Mouse (Mus musculus) macrophage (primary cell): ENCODE measurements around the gene Ehbp1. TPM values are rescaled to one million over a fixed set of nuclear protein-coding genes. Genes with fewer than 3 reads are reported as not detected.

Experiments
- H3K27ac ChIP-seq: fragments of 350-480 bp; formaldehyde crosslinking; 2 replicates; pipeline ENCODE4 v1.9.0; 2021
- H3K36me3 ChIP-seq: fragments of 350-480 bp; formaldehyde crosslinking; 2 replicates; pipeline ENCODE4 v1.9.0; 2021; ENCODE audit errors: inconsistent target
- H3K4me3 ChIP-seq: fragments of 350-480 bp; formaldehyde crosslinking; 2 replicates; pipeline ENCODE4 v1.9.0; 2021; ENCODE audit errors: inconsistent target
- H3K79me2 ChIP-seq: fragments of 350-480 bp; formaldehyde crosslinking; 2 replicates; pipeline ENCODE4 v1.9.0; 2021; ENCODE audit errors: inconsistent target
- WGBS: methylation state at CpG from one replicate; pipeline ENCODE4 v1.1.7; 2026; ENCODE audit warnings: inconsistent platforms; ENCODE audit not compliant: missing documents; 5-methylcytosine and 5-hydroxymethylcytosine counted together
- polyA plus RNA-seq: library from polyadenylated mRNA; stranded (reverse); fragments of 250-400 nt; gene quantifications from 3 replicates; pipeline ENCODE4 v1.2.4, GENCODE M21; 2018; ENCODE audit warnings: inconsistent platforms

Gene Ehbp1
- polyA plus RNA-seq, 1 experiment from 2014 or later = 2.8 TPM

GRCm38 (mm10) chr11:22001321-22002061 lies 340.6 kb downstream of the Ehbp1 start:
- Histone ChIP-seq H3K36me3 (no peaks in the 10 kb centered on the region), H3K79me2 (no peaks in the 10 kb centered on the region), H3K4me3 (no peak overlapping the region), H3K27ac (no peak overlapping the region)
- 2% methylated on average over 37 of the region's 59 CpGs for WGBS

DNA sequence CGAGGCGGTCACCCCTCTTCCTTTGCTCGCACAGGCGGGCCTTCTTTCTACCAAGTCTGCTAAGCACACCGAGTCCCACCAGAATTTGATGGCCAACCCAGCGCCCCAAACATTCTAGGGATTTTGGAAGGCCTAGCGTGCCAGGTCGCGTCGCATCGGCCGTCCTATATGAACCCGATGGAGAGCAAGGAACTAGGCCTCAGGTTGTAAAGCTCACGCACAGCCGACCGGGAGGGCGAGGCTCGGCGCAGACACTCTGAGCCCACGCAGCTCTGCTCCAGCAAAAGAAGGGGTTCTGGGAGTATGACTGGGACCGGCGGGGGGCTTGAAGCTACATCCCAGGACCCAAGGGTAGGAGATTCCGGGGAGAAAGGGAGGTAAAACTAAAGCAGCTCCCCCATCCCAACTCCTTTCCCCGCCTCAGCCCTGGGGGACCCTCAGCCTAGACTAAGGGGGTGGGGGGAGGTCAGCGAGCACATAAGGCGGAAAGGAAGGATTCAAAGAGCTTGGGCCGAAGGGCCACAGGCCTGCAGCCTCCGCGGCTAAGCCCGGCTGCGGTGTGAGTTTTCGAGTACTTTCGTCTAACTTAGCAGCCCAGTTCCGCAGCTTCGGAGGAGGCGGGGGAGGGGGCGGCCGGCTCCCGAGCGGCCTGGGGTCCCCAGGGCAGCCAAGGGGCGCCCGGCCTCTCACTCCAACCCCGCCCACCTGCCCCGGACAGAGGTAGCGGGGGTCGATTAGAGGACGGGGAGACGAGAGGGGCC lies 341.6 kb downstream of the Ehbp1 start:
- H3K4me3 ChIP-seq = no peak overlapping the region
- 13% methylated on average over 45 of the region's 48 CpGs for WGBS

GRCm38 (mm10) chr11:21999396-22000315 lies 342.4 kb downstream of the Ehbp1 start:
- H3K4me3 ChIP-seq = no peak overlapping the region
- H3K79me2 ChIP-seq = no peaks in the 10 kb centered on the region
- no peaks in the 10 kb centered on the region for H3K36me3 ChIP-seq
- H3K27ac ChIP-seq = no peak overlapping the region
- 11% methylated on average over 31 of the region's 31 CpGs for WGBS

More for the DNA sequence above, 341.6 kb downstream of the Ehbp1 start:
- Histone ChIP-seq H3K36me3 (no peaks in the 10 kb centered on the region), H3K79me2 (no peaks in the 10 kb centered on the region), H3K27ac (no peak overlapping the region)

GRCm38 (mm10) chr11:21998141-21999047 lies 343.7 kb downstream of the Ehbp1 start:
- H3K4me3 ChIP-seq = no peak overlapping the region
- no peak overlapping the region for H3K27ac ChIP-seq
- no peaks in the 10 kb centered on the region for H3K79me2 ChIP-seq
- H3K36me3 ChIP-seq = no peaks in the 10 kb centered on the region
- WGBS = 14% methylated on average over 32 of the region's 32 CpGs

DNA sequence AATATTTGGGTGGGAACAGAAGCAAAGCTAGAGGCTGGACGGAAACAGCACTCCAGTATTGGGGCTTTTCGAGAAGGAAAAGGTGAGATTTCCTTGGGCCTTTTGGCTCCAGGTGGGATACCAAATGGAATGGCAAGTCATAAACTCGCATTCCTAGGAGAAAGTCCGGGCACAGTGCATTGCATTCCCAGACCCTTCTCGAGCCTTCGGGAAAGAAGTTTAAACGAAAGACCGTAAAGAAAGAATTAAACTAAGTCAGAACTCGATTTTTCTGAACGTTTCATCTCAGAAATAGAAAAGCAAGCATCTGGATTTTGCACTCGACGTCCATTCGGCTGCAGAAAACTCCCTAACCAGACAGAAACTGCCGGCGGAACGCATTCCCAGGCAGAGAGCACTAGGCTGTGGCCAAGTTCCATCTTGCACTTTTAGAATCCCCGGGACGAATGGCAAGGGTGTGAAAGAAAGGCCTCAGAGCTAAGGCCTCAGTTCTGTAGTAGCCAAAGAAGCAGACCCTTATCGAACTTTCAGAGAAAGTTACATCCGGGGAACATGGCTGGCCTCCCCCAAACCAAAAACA lies 344.4 kb downstream of the Ehbp1 start:
- Histone ChIP-seq H3K36me3 (no peaks in the 10 kb centered on the region), H3K79me2 (no peaks in the 10 kb centered on the region), H3K27ac (no peak overlapping the region), H3K4me3 (no peak overlapping the region)
- WGBS = 8% methylated on average over 20 of the region's 20 CpGs

DNA sequence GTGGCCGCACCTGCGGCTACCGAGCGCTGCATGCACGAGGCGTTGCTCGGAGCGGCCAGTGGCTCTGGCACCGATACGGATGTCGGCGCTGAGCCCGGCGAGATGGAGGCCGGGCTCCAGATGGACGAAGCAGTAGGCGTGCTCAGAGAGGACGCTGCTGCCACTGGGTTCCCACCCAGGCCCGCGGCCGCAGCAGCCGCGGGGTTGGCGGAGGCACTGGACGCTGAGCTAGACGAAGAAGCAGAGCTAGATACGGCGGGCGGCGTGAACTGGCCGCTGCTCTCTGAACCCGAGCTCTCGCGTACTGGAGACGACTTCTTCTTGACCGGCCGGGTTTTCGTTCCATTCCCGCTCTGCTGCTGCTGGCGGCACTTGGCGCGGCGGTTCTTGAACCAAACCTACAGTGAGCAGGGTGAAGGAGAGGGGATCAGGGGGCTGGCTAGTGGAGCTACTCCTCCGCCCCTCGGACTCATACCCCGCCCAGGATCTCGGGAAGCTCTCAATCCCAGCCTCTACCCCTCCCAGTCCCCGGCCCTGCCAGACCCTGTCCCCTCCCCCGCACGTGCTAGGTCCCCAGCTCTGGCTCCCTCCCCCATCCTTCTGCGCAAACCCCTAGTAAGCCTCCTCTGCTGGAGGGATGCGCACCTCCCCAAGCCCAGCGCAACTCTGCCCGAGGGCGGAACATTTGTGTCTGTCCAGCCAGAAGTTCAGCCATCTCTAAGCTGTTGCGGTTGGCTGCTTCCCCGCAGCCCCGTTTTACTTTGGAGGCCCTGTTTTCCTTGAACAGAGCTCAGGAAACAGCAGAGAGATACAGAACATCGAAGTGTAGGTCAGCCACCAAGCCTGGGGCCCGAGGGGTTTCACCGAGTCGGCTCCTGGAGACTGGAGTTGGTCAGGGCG lies 345.2 kb downstream of the Ehbp1 start:
- WGBS = 4% methylated on average over 58 of the region's 63 CpGs
- H3K27ac ChIP-seq = no peak overlapping the region
- H3K79me2 ChIP-seq = no peaks in the 10 kb centered on the region
- H3K36me3 ChIP-seq = no peaks in the 10 kb centered on the region
- H3K4me3 ChIP-seq = no peak overlapping the region

DNA sequence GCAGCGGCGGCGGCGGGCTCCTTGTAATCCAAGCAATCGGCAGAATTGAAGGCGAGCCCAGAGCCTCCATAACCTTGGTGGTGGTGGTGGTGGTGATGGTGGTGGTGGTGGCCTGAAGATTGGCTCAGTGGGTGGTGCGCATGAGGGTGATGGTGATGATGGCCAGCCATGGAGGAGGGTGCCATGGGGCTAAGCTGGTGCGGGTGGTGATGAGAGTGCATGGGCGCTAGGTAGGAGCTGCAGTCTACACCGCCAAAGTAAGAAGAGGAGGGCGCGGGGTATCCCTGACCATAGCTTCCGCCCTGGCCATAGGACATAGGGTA lies 345.8 kb downstream of the Ehbp1 start:
- no peaks in the 10 kb centered on the region for H3K36me3 ChIP-seq
- no peaks in the 10 kb centered on the region for H3K79me2 ChIP-seq
- 11% methylated on average over 13 of the region's 13 CpGs for WGBS
- H3K4me3 ChIP-seq = no peak overlapping the region
- H3K27ac ChIP-seq = no peak overlapping the region

- Histone ChIP-seq H3K79me2 (no peaks in the 10 kb centered on the region), H3K27ac (no peak overlapping the region), H3K36me3 (no peaks in the 10 kb centered on the region), H3K4me3 (no peak overlapping the region)
- WGBS = 11% methylated on average over 27 of the region's 27 CpGs
Observed at GRCm38 (mm10) chr11:21995534-21996324, 346.4 kb downstream of the Ehbp1 start.

DNA sequence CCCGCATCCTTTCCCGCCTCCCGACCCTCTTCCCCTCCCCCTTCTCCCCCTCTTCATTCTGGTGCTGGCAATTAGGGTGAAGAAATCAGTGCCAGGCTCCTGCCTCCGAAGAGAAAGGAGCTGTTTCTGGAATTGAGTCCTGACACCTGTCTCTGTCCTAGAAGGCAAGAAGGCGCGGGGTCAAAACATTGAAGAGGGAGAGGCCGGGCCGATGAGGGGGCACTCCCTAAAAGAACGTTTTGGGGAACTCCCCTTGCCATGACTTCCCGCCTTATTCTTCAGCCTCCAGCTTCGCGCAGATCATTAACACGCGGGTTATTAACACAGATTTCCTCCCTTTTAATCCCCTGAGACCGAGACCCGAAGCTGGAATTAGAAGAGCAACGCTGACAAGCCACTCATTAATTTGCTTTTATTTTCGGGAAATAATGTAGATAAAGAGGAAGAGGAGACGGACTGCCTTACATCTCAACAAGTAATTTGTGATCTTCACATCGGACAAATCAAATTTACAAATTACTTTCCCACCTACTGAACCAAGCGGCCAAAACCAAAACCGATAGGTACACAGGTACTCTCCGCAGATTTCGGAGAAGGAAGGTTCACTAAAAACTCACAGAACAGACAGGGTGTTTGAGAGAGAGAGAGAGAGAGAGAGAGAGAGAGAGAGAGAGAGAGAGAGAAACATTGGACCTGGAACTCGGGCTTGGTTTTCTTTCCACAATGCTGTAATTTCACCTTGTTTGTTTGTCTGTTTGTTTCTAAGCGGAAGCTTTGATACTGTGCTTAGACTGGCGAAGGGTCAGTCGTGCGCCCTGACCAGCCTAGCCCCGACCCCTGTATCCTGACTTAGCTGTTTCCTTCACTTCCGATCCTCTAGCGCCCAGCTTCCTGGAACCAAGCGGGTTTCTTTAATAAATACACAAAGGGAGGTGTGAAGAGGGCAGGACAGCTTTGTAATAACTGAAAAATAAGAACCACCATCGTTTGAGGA lies 347.4 kb downstream of the Ehbp1 start:
- H3K27ac ChIP-seq = no peak overlapping the region
- WGBS = 7% methylated on average over 33 of the region's 34 CpGs
- H3K79me2 ChIP-seq = no peaks in the 10 kb centered on the region
- H3K4me3 ChIP-seq = no peak overlapping the region
- no peaks in the 10 kb centered on the region for H3K36me3 ChIP-seq

- WGBS = 6% methylated on average over 40 of the region's 47 CpGs
- Histone ChIP-seq H3K27ac (no peak overlapping the region), H3K36me3 (no peaks in the 10 kb centered on the region), H3K4me3 (no peak overlapping the region), H3K79me2 (no peaks in the 10 kb centered on the region)
Observed at GRCm38 (mm10) chr11:21993597-21994376, 348.3 kb downstream of the Ehbp1 start.
